Mouse (Mus musculus): ENCODE results near the gene Ppm1j.

Ppm1j gene

DNA sequence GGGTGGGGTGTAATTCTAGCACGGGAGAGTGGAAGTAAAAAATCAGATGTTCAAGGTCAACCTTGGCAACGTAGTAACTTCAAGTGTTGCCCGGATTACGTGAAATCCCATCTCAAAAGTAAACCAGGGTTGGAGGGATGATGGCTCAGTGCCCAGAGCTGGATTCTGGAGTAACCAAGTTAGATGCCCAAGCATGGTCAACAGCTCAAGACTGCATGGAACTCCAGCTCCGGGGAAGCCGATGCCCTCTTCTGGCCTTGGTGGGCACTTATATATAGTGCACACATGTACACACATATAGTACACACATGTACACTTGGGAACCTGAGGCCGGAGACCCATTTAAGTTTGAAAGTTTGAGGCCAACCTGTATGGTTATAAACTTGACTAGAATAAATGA, 35.3 kb downstream of the Ppm1j start:
- DNase-seq = no peak

DNA sequence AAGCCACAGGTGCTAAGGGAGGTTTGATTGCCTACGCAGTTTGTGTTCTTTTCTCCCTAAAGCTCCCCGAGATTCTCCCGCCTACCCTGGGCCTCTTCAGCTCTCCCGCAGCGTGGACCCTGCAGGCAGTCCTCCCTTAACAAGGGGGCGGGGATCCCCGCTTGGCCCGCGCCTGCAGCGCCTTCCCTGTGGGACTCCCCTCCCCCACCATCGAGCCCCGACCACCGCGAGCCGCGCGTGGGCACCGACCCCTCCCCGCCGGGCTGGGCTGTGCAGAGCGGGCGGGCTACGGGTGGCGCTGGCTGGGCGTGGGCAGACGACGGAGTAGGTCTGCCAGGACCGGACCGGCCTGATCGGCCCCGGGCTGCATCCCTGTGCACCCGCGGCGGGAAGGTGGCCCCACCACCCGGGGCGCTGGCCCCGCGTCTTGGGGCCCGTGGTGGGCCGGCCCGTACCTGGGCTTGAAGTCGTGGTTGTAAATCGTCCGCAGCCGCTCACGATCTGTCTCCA, 36.7 kb downstream of the Ppm1j start:
- DNase-seq = peak; percentile 73

DNA sequence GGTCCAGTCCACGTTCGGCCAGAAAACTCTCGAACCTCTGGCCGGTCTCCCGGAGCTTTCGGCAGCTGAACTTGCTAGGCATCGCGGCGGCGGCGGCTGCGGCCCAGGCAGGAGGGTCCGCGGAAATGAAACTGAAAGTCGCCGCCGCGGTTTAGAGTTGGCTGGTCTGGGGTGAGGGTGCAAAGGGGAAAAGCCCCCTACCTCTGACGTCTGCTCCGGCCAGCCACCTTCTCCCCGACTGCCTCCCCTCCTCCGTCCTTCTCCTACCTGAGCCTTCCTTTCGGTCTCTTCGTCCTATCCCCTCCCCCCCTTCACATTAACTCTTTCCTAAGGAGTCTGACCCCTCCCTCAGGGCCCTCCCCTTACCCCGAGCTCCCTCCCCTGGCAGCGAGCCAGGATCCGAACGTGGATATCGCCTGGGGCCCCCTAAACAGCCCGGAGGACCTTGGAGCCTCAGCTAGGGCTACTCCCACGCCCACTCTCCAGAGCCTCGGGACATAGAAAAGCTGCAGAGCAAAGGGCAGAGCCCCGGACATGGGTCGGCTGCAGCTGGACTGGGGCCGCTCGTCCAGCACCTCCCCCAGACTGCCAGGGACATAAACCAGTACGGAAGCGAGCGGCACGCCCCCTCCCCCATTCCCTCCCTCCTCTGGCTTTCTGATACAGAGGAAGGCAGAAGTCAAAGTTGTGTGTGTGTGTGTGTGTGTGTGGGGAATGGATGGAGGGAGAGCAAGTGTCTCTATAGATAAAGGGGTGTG, 37.3 kb downstream of the Ppm1j start, which contains the start of gene Mov10:
TSS of gene Mov10 (minus strand) at position 573 of the 758 bp plus-strand sequence.
- peak; percentile 88 for DNase-seq

DNA sequence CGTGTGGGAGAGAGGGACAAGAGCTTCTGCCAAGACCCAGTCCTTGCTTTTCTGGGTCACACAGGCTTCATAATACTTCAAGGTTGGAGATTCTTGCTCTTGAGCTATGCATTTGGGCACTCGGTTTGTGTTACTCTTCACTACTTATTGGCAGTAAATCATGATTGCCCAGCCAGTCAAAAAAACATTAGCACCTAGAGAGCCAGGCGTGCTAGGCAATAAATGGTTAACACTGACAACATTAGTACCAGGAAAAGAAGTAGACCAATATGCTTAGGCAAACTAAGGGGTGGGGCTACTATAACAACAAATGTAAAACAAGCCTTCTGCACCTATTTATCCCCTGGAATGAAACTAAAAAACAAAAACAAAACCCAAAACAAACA, 37.9 kb downstream of the Ppm1j start:
- DNase-seq = no peak

DNA sequence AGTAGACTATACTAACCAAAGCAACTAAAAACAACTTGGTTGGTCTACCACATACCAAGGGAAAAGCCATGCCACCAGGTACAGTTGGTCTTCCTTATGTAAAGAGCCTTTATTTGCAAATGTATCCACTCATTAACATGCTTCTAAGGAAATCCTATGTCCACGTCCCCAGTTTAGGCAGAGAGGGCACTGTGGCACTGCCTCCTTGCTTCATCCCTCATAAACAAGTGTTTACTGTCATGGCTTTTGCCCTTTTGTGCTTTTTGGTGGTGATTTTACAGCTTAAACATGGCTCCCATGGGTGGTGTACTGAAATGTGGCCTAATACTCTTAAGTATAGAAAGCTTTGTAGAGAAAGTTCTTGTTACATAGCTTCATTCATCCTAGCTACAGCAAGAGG, 39.6 kb downstream of the Ppm1j start:
- DNase-seq = no peak

DNA sequence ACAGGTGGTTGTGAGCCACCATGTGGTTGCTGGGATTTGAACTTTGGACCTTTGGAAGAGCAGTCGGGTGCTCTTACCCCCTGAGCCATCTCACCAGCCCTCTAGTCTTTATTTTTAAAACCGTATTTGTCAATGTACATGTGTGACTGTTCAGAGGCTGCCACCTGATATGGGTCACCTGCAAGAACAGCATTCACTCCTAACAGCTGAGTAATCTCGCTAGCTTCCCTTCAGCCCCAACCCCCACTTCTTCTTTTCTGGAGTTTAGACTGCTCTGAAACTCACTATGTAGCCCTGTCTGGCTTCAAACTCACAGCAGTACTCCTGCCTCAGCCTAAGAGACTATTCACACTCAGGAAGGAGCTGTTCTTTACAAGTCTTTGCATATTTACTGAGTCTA, 41.6 kb downstream of the Ppm1j start:
- DNase-seq = no peak
